Mouse (Mus musculus) central nervous system, embryonic 18 days (tissue): ENCODE measurements around the gene Syt9. TPM values are rescaled to one million over a fixed set of nuclear protein-coding genes. Genes with fewer than 3 reads are reported as not detected.

Experiments
- polyA plus RNA-seq: library from polyadenylated mRNA; depleted of rRNA; stranded (reverse); fragments of >200 nt; gene quantifications from 2 replicates; pipeline ENCODE4 v1.2.3, GENCODE M21; 2012; rRNA removed

The Syt9 gene
- 17.6 and 18.6 TPM in 2 replicates for polyA plus RNA-seq

GRCm38 (mm10) chr7:107370232-107371125, at the start of gene Syt9:
TSS of gene Syt9 (plus strand) at chr7:107370728.

GRCm38 (mm10) chr7:107567261-107567671, 196.7 kb downstream of the Syt9 start, which contains the start of gene Olfml1:
TSS of gene Olfml1 (plus strand) at chr7:107567446.

DNA sequence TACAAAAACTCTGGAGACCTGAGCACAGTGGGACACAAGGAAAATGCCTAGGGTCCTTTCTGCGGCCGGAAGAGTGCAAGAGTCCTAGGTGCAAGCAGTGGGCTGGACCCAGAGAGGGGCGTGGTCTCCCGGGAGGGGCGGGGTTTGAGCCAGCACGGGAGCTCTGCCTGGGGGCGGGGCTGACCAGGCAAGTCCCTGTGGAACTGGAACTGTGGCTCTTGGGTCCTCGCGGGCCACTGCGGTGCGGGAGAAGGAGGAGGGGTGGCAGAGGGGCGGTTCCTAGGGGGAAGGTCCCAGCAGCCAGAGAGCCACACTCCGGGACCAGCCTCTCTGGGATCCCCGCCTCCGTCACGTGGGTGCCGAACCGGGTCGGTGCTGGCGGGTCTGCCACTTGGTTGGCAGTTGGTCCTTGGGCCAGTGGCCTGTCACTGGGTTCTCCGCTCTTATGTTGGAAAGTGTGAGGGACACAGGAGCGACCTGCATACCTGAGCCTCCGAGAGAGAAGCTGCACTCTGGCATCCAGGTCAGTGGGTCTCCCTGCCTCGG, 224.4 kb downstream of the Syt9 start, which contains the start of gene Ppfibp2:
Ppfibp2 (plus strand) TSS at position 351 of the 546 bp plus-strand sequence.

Other genes with a start within 250 kb of the Syt9 start
- gene Olfr715, start 239.6 kb upstream of the Syt9 start, polyA plus RNA-seq = not detected in 2 replicates
- not detected in 2 replicates for gene Olfr716, start 232.4 kb upstream of the Syt9 start, polyA plus RNA-seq
- gene Nlrp14, start 203.7 kb upstream of the Syt9 start, polyA plus RNA-seq = not detected in 2 replicates
- gene Rbmxl2, start 161.3 kb upstream of the Syt9 start, polyA plus RNA-seq = not detected in 2 replicates
- gene Olfml1, start 196.7 kb downstream of the Syt9 start, polyA plus RNA-seq = 2.2 and 2.8 TPM in 2 replicates
- gene Ppfibp2, start 224.5 kb downstream of the Syt9 start, polyA plus RNA-seq = 2.0 and 2.6 TPM in 2 replicates